Mouse (Mus musculus) hindbrain, embryonic 13.5 days (tissue): ENCODE measurements around the gene Pitpnb. TPM values are rescaled to one million over a fixed set of nuclear protein-coding genes. Genes with fewer than 3 reads are reported as not detected.

ENCODE experiments used
- ATAC-seq: fragments of 200-750 bp; cut with Nextera tagmentation; 2 replicates; pipeline ENCODE4 v1.8.0; 2017; ENCODE audit warnings: moderate TSS enrichment; ENCODE audit not compliant: low FRiP score
- H3K27ac ChIP-seq: fragments of 300-500 bp; sonication (generic); 2 replicates; pipeline ENCODE4 v1.5.1; 2015; ENCODE audit warnings: inconsistent platforms, mild to moderate bottlenecking, moderate library complexity
- H3K27me3 ChIP-seq: fragments of 300-500 bp; sonication (generic); 2 replicates; pipeline ENCODE4 v1.6.1; 2015; ENCODE audit warnings: mild to moderate bottlenecking, inconsistent platforms
- H3K36me3 ChIP-seq: fragments of 300-500 bp; sonication (generic); 2 replicates; pipeline ENCODE4 v1.6.1; 2015; ENCODE audit warnings: mild to moderate bottlenecking, inconsistent platforms
- H3K4me1 ChIP-seq: fragments of 300-500 bp; sonication (generic); replicated peaks from 2 replicates; pipeline ENCODE4 v1.6.1; 2015; ENCODE audit warnings: inconsistent platforms
- H3K4me2 ChIP-seq: fragments of 300-500 bp; sonication (generic); 2 replicates; pipeline ENCODE4 v1.6.1; 2015; ENCODE audit warnings: inconsistent platforms, mild to moderate bottlenecking, moderate library complexity
- H3K4me3 ChIP-seq: fragments of 300-500 bp; sonication (generic); 2 replicates; pipeline ENCODE4 v1.5.1; 2015; ENCODE audit warnings: mild to moderate bottlenecking, inconsistent platforms
- H3K9ac ChIP-seq: fragments of 300-500 bp; sonication (generic); 2 replicates; pipeline ENCODE4 v1.6.1; 2015; ENCODE audit warnings: mild to moderate bottlenecking, inconsistent platforms
- H3K9me3 ChIP-seq: fragments of 300-500 bp; sonication (generic); 2 replicates; pipeline ENCODE4 v1.6.1; 2016; ENCODE audit warnings: inconsistent platforms
- WGBS: fragments of 180-500 bp; shearing (Covaris S2); methylation state at CpG from one replicate; pipeline ENCODE4 v1.1.7; 2015; 5-methylcytosine and 5-hydroxymethylcytosine counted together
- polyA plus RNA-seq: library from polyadenylated mRNA; unstranded; fragments of >200 nt; fragmentation: Nextera tagmentation; extraction: Ambion mirVana; gene quantifications from 2 replicates; pipeline ENCODE4 v1.2.1, GENCODE M21; 2015

Gene Pitpnb
- polyA plus RNA-seq, 1 experiment from 2014 or later = 96.8 TPM

DNA sequence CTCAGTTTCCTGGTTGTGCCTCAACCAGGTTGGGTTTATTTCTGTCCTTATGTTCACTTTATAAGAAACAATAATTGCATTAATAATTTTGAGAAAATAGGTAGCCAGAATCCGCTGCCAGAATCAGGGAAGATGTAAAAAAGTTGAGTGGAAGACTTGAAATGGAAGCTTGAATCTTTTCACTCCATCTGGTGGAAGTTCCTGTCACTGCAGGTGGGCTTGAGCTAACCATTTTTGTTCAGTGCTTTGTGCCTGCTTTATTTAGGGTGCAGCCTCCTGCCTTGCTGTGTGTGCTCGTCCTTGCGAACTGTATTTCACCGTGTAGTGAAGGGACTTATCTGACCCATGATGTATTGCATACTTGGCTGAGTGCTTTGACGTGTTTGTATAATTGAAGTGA, 30.0 kb downstream of the Pitpnb start:
- H3K4me2 ChIP-seq = no peak overlapping the region
- peaks cover 61% of the 10 kb centered on the region for H3K36me3 ChIP-seq
- no peak overlapping the region for H3K9ac ChIP-seq
- no peaks in the 10 kb centered on the region for H3K27me3 ChIP-seq
- H3K9me3 ChIP-seq = no peaks in the 10 kb centered on the region
- no peak overlapping the region for H3K27ac ChIP-seq
- H3K4me3 ChIP-seq = no peak overlapping the region
- 0 out of 2 replicates have a peak, but pooled peaks cover 5% of the 10 kb centered on the region for H3K4me1 ChIP-seq
- WGBS = 86% methylated on average over 5 of the region's 5 CpGs
- ATAC-seq = no peak

DNA sequence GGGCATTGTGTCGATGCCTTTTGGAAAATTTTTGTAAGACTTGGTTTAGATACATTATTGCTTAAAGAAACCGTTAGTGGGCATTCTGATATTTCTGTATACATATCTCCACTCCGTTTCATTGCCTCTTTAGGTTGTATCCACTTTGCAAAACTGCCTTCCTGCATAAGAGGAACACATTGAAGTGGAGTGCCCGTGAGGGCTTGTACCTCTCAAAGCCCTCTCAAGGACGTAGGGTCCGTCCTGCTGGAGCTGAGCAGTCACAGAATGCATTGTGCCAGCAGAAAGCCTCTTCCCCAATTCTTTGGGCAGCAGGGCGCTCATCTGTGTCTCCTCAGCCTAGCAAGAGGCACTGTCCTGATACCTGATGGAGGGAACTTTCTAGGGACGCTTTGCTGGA, 30.5 kb downstream of the Pitpnb start:
- Histone ChIP-seq H3K4me3 (no peak overlapping the region), H3K4me1 (peaks cover 8% of the 10 kb centered on the region), H3K27me3 (no peaks in the 10 kb centered on the region), H3K9ac (no peak overlapping the region), H3K36me3 (peaks cover 56% of the 10 kb centered on the region), H3K9me3 (no peaks in the 10 kb centered on the region), H3K27ac (no peak overlapping the region), H3K4me2 (no peak overlapping the region)
- WGBS = 92% methylated on average over 8 of the region's 8 CpGs
- ATAC-seq = no peak

DNA sequence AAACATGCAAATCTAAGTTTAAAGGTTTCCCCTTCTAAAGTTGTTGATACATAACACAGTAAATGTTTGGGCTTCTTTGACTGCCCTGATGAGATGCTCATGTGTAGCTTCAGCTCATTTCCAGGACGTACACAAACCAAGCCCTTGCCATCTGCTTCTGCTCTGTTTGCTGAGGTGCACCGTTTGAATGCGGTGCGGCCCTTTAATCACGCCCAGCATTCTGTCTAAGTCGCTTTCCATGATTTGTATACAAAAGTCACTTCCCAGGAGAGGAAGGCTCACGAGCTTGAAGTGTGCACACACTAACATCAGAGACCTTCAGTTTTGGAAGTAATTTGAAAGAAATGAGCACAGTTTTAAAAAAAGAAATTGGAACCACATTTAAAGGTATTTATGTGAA, 31.3 kb downstream of the Pitpnb start:
- Histone ChIP-seq H3K27ac (no peak overlapping the region), H3K36me3 (peaks cover 48% of the 10 kb centered on the region), H3K9ac (peak overlapping the region; percentile 19; the same call in 1 of the 2 replicates), H3K4me2 (no peak overlapping the region), H3K4me3 (no peak overlapping the region), H3K4me1 (peaks cover 15% of the 10 kb centered on the region), H3K27me3 (no peaks in the 10 kb centered on the region), H3K9me3 (no peaks in the 10 kb centered on the region)
- WGBS = 68% methylated on average over 7 of the region's 7 CpGs
- ATAC-seq = no peak

- Histone ChIP-seq H3K36me3 (peaks cover 33% of the 10 kb centered on the region), H3K9ac (no peak overlapping the region), H3K4me2 (no peak overlapping the region), H3K4me3 (no peak overlapping the region), H3K4me1 (peaks cover 32% of the 10 kb centered on the region), H3K9me3 (no peaks in the 10 kb centered on the region), H3K27ac (no peak overlapping the region), H3K27me3 (no peaks in the 10 kb centered on the region)
- ATAC-seq = no peak
- 72% methylated on average over 6 of the region's 6 CpGs for WGBS
Observed at GRCm38 (mm10) chr5:111363446-111364062, 33.0 kb downstream of the Pitpnb start.

GRCm38 (mm10) chr5:111364533-111364932, 34.0 kb downstream of the Pitpnb start:
- Histone ChIP-seq H3K36me3 (peaks cover 24% of the 10 kb centered on the region), H3K4me1 (peaks cover 42% of the 10 kb centered on the region), H3K4me3 (no peak overlapping the region), H3K9me3 (no peaks in the 10 kb centered on the region), H3K27me3 (no peaks in the 10 kb centered on the region), H3K4me2 (no peak overlapping the region), H3K27ac (no peak overlapping the region), H3K9ac (no peak overlapping the region)
- no peak for ATAC-seq
- WGBS = 37% methylated on average over 3 of the region's 3 CpGs

GRCm38 (mm10) chr5:111366140-111366539, 35.6 kb downstream of the Pitpnb start:
- WGBS = 73% methylated on average over 5 of the region's 5 CpGs
- H3K27ac ChIP-seq = peak overlapping the region; percentile 71

DNA sequence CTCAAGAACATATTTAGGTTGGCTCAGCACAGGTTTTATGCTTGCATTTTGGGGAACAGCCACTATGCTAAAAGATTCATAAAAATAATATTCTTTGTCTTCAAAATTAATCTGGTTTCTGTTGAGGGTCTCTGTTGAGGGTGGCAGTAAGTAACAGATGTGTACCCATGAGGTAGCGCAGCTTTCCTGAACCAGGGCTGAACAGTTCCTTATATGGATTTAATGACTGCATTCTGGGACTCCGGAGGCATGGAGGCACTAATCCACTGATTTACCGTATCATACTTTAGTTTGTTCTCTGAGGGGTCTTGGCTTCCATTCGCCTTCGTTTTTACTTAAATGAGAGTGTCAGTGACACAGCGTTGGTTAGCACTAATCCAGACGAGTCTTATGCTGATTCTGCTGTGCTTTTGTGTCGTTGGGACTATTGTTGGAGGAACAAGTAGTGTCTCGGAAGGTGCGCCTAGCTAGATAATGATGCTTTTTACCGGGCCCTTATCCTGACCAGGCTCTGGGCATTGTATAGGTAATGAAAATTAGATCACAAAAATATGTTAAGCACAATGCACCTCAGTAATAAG, 37.5 kb downstream of the Pitpnb start:
- no peak for ATAC-seq
- H3K9ac ChIP-seq = peak overlapping the region; percentile 39; the same call in 1 of the 2 replicates
- no peak overlapping the region; the same call in 1 of the 2 replicates for H3K4me2 ChIP-seq
- H3K36me3 ChIP-seq = peaks cover 22% of the 10 kb centered on the region
- peak overlapping the region; percentile 89 for H3K27ac ChIP-seq
- no peaks in the 10 kb centered on the region for H3K9me3 ChIP-seq
- H3K4me3 ChIP-seq = no peak overlapping the region
- no peaks in the 10 kb centered on the region for H3K27me3 ChIP-seq
- WGBS = 50% methylated on average over 11 of the region's 11 CpGs
- H3K4me1 ChIP-seq = peaks cover 42% of the 10 kb centered on the region

More at GRCm38 (mm10) chr5:111366140-111366539, 35.6 kb downstream of the Pitpnb start:
- Histone ChIP-seq H3K4me3 (no peak overlapping the region), H3K36me3 (peaks cover 12% of the 10 kb centered on the region), H3K4me1 (peaks cover 42% of the 10 kb centered on the region), H3K9me3 (no peaks in the 10 kb centered on the region), H3K27me3 (no peaks in the 10 kb centered on the region), H3K9ac (no peak overlapping the region), H3K4me2 (no peak overlapping the region)
- ATAC-seq = no peak

- Histone ChIP-seq H3K9me3 (no peaks in the 10 kb centered on the region), H3K27ac (peak overlapping the region; percentile 89), H3K4me2 (no peak overlapping the region), H3K36me3 (peaks cover 27% of the 10 kb centered on the region), H3K9ac (peak overlapping the region; percentile 39; the same call in 1 of the 2 replicates), H3K4me3 (no peak overlapping the region), H3K4me1 (peaks cover 42% of the 10 kb centered on the region), H3K27me3 (no peaks in the 10 kb centered on the region)
- ATAC-seq = peak; percentile 73
- WGBS = 25% methylated on average over 5 of the region's 5 CpGs
Observed at GRCm38 (mm10) chr5:111368576-111368975, 38.0 kb downstream of the Pitpnb start.

GRCm38 (mm10) chr5:111375616-111376015, 45.1 kb downstream of the Pitpnb start:
- peaks cover 87% of the 10 kb centered on the region for H3K36me3 ChIP-seq
- H3K27ac ChIP-seq = no peak overlapping the region
- no peak overlapping the region for H3K4me3 ChIP-seq
- H3K9me3 ChIP-seq = no peaks in the 10 kb centered on the region
- no peak overlapping the region for H3K4me2 ChIP-seq
- no peaks in the 10 kb centered on the region for H3K27me3 ChIP-seq
- no peak for ATAC-seq
- no peak overlapping the region for H3K9ac ChIP-seq
- H3K4me1 ChIP-seq = peaks cover 4% of the 10 kb centered on the region; the same call in 1 of the 2 replicates
- 87% methylated on average over 4 of the region's 4 CpGs for WGBS

DNA sequence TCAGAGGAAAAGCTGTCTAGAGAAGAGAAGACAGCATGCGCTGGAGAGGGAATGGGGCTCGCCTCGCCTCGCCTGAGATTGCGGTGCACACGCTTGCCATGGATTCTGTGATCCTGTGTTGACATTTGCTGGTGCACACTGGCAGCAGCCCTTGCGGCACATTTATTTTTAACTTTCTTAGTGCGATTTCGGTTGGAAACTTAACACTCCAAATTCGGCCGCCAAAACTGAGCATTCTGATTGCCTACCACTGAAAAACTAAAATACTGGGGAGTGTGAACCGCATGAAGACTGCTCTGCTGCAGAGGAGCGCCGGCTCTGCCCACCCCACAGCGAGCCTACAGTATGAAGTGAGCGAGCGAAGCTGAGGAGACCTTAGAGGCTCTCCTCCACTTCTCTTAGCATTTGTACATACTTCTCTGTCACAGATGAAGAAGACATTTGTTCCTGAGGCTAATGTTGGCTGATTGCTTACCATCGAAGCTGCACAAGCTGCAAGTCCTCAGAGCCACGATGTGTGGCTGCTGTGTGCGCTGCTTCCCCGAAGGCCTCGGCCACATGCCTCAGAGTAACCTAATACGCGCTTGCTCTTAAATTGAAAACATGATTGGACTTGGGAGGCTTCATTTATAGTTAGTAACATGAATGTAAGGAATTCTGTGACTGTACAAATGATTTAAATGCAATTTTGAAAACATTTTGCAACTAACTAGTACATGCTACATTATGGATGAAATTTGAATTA, 45.9 kb downstream of the Pitpnb start:
- peaks cover 89% of the 10 kb centered on the region for H3K36me3 ChIP-seq
- WGBS = 93% methylated on average over 24 of the region's 24 CpGs

GRCm38 (mm10) chr5:111378126-111378993, 47.8 kb downstream of the Pitpnb start:
- no peak overlapping the region for H3K27ac ChIP-seq
- no peak overlapping the region for H3K4me2 ChIP-seq
- H3K9ac ChIP-seq = no peak overlapping the region
- no peaks in the 10 kb centered on the region for H3K9me3 ChIP-seq
- WGBS = 81% methylated on average over 7 of the region's 7 CpGs
- no peak for ATAC-seq
- H3K4me1 ChIP-seq = peaks cover 4% of the 10 kb centered on the region; the same call in 1 of the 2 replicates
- no peak overlapping the region for H3K4me3 ChIP-seq
- peaks cover 83% of the 10 kb centered on the region for H3K36me3 ChIP-seq
- H3K27me3 ChIP-seq = no peaks in the 10 kb centered on the region

More for the DNA sequence above, 45.9 kb downstream of the Pitpnb start:
- Histone ChIP-seq H3K4me2 (no peak overlapping the region), H3K27ac (no peak overlapping the region; the same call in 1 of the 2 replicates), H3K4me1 (peaks cover 4% of the 10 kb centered on the region; the same call in 1 of the 2 replicates), H3K9me3 (no peaks in the 10 kb centered on the region), H3K27me3 (no peaks in the 10 kb centered on the region), H3K4me3 (no peak overlapping the region), H3K9ac (no peak overlapping the region)
- no peak for ATAC-seq

DNA sequence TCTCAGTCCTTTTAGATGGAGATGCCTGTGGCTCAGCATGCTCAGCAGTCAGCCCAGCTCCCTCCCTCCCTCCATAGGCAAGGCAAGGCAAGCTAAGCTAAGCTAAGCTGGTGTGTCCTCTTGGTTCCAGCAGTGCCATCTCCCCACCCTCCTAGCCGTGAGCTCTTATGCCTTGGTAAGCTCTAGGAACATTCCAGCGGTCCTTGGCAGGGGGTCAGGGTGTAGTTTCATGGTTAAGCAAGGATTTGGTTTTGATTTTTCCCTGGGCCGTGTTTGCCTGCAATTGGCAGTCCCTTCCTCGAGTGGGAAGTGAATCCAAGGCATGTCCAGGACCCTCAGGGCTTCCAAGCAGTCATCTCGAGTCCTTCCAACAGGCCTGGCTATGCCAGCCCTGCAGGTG, 52.8 kb downstream of the Pitpnb start:
- Histone ChIP-seq H3K27ac (no peak overlapping the region), H3K27me3 (no peaks in the 10 kb centered on the region), H3K9ac (no peak overlapping the region), H3K4me3 (no peak overlapping the region), H3K36me3 (peaks cover 89% of the 10 kb centered on the region), H3K4me1 (no peaks in the 10 kb centered on the region; the same call in 1 of the 2 replicates), H3K4me2 (no peak overlapping the region), H3K9me3 (no peaks in the 10 kb centered on the region)
- 86% methylated on average over 5 of the region's 5 CpGs for WGBS
- no peak for ATAC-seq
